Mouse (Mus musculus): ENCODE data around the gene Chrm3. TPM values are rescaled to one million over a fixed set of nuclear protein-coding genes. Genes with fewer than 3 reads are reported as not detected.

Gene Chrm3
- polyA plus RNA-seq, 2 experiments: 0.98 to 1.8 TPM

DNA sequence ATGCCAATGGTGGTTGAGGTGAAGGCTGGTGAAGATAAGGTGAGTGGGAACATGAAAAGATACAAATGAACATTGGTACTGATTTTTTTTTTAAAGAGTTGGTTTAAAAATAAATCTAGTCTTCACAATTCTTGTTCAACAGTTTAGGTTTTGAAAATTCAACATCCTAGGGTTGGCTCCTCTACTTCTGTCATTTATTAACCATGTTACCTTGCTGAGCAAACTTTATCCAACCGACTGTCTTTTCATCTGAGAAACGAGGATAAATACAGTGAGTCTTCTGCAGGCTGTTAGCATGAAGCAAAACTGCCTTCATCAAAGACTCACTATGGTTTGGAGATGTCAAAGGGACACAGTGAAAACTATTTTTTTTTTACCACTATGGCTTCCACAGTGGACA, 123.0 kb downstream of the Chrm3 start:
- H3K9me3 ChIP-seq (ENCODE audit: control insufficient read depth, low read length): no peaks in the 10 kb centered on the region
- no peaks in the 10 kb centered on the region for H3K4me1 ChIP-seq (ENCODE audit: control insufficient read depth, insufficient read depth, low read length)
- no peaks in the 10 kb centered on the region for H3K27me3 ChIP-seq (ENCODE audit: control insufficient read depth, insufficient read depth, low read length)
- 68% methylated on average over 2 of the region's 2 CpGs for WGBS
- TF ChIP-seq POLR2A (IDR thresholded peaks at IDR 0.05; ENCODE audit: borderline replicate concordance, extremely low read depth, insufficient read depth, insufficient read length): no peak
- ATAC-seq (ENCODE audit: low FRiP score, low read depth) (no peak), DNase-seq (ENCODE audit: low spot score) (no peak)
- H3K27ac ChIP-seq (replicated peaks; ENCODE audit: low read depth, low read length): no peak overlapping the region
- no peak overlapping the region for H3K4me2 ChIP-seq (replicated peaks; ENCODE audit: low read depth, low read length, severe bottlenecking)
- no peak overlapping the region for H3K9ac ChIP-seq (ENCODE audit: low read depth, low read length, severe bottlenecking)
- no peak overlapping the region for H3K4me3 ChIP-seq (replicated peaks; ENCODE audit: low read length)
- H3K36me3 ChIP-seq (ENCODE audit: control insufficient read depth, insufficient read depth, low read length): no peaks in the 10 kb centered on the region

- Histone ChIP-seq H3K4me2 (replicated peaks; ENCODE audit: low read depth, low read length, severe bottlenecking) (no peak overlapping the region), H3K27me3 (ENCODE audit: control insufficient read depth, insufficient read depth, low read length) (no peaks in the 10 kb centered on the region), H3K36me3 (ENCODE audit: control insufficient read depth, insufficient read depth, low read length) (no peaks in the 10 kb centered on the region), H3K4me1 (ENCODE audit: control insufficient read depth, insufficient read depth, low read length) (no peaks in the 10 kb centered on the region), H3K27ac (replicated peaks; ENCODE audit: low read depth, low read length) (no peak overlapping the region), H3K4me3 (replicated peaks; ENCODE audit: low read length) (no peak overlapping the region), H3K9ac (ENCODE audit: low read depth, low read length, severe bottlenecking) (no peak overlapping the region), H3K9me3 (ENCODE audit: control insufficient read depth, low read length) (no peaks in the 10 kb centered on the region)
- no peak for DNase-seq (ENCODE audit: low spot score)
- ATAC-seq (ENCODE audit: low FRiP score, low read depth): no peak
- no peak for TF ChIP-seq POLR2A (IDR thresholded peaks at IDR 0.05; ENCODE audit: borderline replicate concordance, extremely low read depth, insufficient read depth, insufficient read length)
- WGBS: 77% methylated on average over 4 of the region's 4 CpGs
Observed at GRCm38 (mm10) chr13:10236279-10236678, 124.4 kb downstream of the Chrm3 start.

DNA sequence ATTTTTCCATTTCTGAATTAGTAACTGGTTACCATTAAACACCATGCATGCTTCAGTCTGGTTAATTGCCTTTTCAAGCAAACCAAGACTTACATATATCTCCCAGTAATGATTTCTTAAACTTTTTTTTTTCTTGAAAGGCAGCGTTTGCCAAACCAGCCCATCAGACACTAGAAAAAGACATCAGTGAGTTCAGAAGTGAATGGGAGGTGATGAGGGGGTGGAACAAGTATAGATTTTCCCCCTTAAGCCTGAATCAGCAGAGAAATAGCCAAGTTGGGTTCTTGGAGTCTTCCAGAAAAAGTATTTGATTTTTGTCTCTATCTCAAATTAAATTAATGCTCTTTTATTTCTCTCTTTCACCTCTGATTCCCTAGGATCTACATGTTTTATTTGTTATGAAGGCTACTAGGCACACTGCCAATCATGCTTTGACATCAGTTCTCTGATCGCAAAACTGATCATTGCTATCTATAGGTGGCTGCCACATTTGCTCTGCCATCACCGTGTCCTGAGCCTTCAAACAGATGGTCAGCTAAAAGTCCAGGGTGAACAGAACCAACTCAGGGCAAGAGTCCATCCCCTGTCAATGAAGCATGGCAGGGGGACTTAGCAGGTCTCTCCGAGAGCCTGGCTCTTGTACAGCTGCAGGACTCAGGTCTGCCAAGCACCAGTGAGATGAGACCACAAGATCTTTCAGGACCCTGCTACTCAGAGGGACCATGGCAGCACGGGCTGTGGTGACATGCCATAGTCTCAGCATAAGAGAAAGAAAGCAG, 125.1 kb downstream of the Chrm3 start:
- DNase-seq (ENCODE audit: low spot score) (no peak), ATAC-seq (ENCODE audit: low FRiP score, low read depth) (no peak)
- no peaks in the 10 kb centered on the region for H3K4me1 ChIP-seq (ENCODE audit: control insufficient read depth, insufficient read depth, low read length)
- no peak overlapping the region for H3K4me2 ChIP-seq (replicated peaks; ENCODE audit: low read depth, low read length, severe bottlenecking)
- no peak overlapping the region for H3K27ac ChIP-seq (replicated peaks; ENCODE audit: low read depth, low read length)
- H3K9ac ChIP-seq (ENCODE audit: low read depth, low read length, severe bottlenecking): no peak overlapping the region
- H3K27me3 ChIP-seq (ENCODE audit: control insufficient read depth, insufficient read depth, low read length): no peaks in the 10 kb centered on the region
- H3K36me3 ChIP-seq (ENCODE audit: control insufficient read depth, insufficient read depth, low read length): no peaks in the 10 kb centered on the region
- no peaks in the 10 kb centered on the region for H3K9me3 ChIP-seq (ENCODE audit: control insufficient read depth, low read length)
- no peak overlapping the region for H3K4me3 ChIP-seq (replicated peaks; ENCODE audit: low read length)
- no peak for TF ChIP-seq POLR2A (IDR thresholded peaks at IDR 0.05; ENCODE audit: borderline replicate concordance, extremely low read depth, insufficient read depth, insufficient read length)
- WGBS: 84% methylated on average over 5 of the region's 5 CpGs

DNA sequence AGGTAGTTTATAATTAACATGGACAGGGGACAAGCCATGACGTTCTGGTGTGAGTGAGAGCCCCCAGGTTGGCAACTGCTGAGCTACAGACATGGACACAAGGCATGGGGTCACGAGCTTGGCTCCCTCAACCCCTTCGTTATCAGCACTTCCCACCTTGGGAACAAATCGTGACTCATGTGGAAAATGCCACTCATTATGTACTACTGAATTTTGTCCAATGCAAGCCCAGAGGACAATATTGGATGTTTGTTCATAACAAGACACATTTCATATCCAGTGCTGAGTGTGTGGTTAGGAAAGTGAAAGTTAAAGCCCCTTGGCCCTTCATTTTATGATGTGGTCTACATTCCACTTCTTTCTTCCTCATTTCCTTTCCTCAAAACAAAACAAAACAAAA, 140.2 kb downstream of the Chrm3 start:
- Histone ChIP-seq H3K4me1 (ENCODE audit: control insufficient read depth, insufficient read depth, low read length) (no peaks in the 10 kb centered on the region), H3K4me3 (replicated peaks; ENCODE audit: low read length) (no peak overlapping the region), H3K9me3 (ENCODE audit: control insufficient read depth, low read length) (no peaks in the 10 kb centered on the region), H3K27me3 (ENCODE audit: control insufficient read depth, insufficient read depth, low read length) (no peaks in the 10 kb centered on the region), H3K27ac (replicated peaks; ENCODE audit: low read depth, low read length) (no peak overlapping the region), H3K9ac (ENCODE audit: low read depth, low read length, severe bottlenecking) (no peak overlapping the region), H3K4me2 (replicated peaks; ENCODE audit: low read depth, low read length, severe bottlenecking) (no peak overlapping the region), H3K36me3 (ENCODE audit: control insufficient read depth, insufficient read depth, low read length) (no peaks in the 10 kb centered on the region)
- DNase-seq (ENCODE audit: low spot score) (no peak), ATAC-seq (ENCODE audit: low FRiP score, low read depth) (no peak)
- no peak for TF ChIP-seq POLR2A (IDR thresholded peaks at IDR 0.05; ENCODE audit: borderline replicate concordance, extremely low read depth, insufficient read depth, insufficient read length)
- whole genome bisulfite sequencing: 67% methylated on average over 4 of the region's 4 CpGs

DNA sequence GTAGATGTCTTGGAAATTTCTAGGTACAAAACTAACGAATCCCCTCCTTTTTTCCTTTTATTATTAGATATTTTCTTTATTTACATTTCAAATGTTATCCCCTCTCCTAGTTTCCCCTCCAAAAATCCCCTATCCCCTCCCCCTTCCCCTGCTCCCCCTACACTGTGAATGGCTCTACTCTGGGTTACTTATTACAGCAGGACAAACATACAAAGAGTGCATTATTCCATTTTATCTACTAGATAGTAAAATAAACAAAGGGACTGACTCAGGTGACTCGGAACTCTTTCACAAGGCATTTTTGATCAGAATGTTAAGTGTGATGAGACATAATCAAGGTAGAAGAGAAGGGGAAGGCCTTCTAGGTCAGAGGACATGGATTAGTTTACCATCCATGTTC, 148.5 kb downstream of the Chrm3 start:
- Histone ChIP-seq H3K27me3 (ENCODE audit: control insufficient read depth, insufficient read depth, low read length) (no peaks in the 10 kb centered on the region), H3K36me3 (ENCODE audit: control insufficient read depth, insufficient read depth, low read length) (no peaks in the 10 kb centered on the region), H3K4me3 (replicated peaks; ENCODE audit: low read length) (no peak overlapping the region), H3K27ac (replicated peaks; ENCODE audit: low read depth, low read length) (no peak overlapping the region), H3K4me2 (replicated peaks; ENCODE audit: low read depth, low read length, severe bottlenecking) (no peak overlapping the region), H3K4me1 (ENCODE audit: control insufficient read depth, insufficient read depth, low read length) (no peaks in the 10 kb centered on the region), H3K9me3 (ENCODE audit: control insufficient read depth, low read length) (no peaks in the 10 kb centered on the region), H3K9ac (ENCODE audit: low read depth, low read length, severe bottlenecking) (no peak overlapping the region)
- DNase-seq (ENCODE audit: low spot score) (no peak), ATAC-seq (ENCODE audit: low FRiP score, low read depth) (no peak)
- no peak for TF ChIP-seq POLR2A (IDR thresholded peaks at IDR 0.05; ENCODE audit: borderline replicate concordance, extremely low read depth, insufficient read depth, insufficient read length)
- 85% methylated on average over 2 of the region's 2 CpGs for WGBS
